Comparison of ENCODE assay signal across 8 mouse cellular contexts in the genomic region with DNA sequence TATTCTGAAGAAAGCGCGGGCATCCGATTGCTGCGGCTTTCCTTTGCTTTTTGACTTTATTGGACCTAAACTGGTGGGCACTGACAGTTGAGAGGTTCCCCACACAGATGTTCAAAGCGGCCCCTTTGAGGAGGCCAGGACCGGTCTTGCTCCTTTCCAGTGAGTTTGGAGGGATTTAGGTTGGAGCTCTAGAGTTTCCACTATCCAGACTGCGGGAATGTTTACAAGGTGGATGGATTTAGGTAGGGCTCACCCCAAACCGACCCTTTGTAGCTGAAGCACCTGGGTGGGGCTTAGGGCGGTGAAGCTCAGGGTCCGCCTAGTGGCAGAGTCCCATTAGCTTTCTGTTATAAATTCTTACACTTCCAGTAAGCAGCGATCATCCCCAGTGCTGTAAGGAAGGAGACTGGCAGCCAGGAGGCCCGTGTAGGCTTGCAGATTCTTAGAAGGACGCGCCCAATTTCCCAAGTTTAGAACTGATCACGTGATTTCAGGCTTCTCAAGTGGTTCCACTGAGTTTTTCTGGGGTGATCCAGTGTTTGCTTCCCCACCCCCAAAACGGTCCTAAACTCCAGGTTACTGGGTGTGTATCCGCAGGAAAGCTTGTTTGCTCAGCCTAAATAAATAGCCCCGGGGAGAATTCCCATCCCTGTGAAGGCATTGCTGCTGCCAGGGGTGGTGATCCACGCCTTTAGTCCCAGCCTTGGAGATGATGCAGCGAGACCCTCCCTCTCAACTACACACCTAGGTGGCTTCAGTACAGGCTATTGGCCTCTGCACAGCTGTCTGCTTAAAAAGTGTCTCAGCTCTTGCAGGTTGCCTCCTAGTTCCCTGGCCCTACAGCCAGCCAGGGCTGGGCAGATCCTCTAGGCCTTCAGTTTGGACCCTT. TPM values are rescaled to one million over a fixed set of nuclear protein-coding genes. Genes with fewer than 3 reads are reported as not detected.
DNase-seq lines count a peak whose midpoint lies in the region; ATAC-seq and TF ChIP-seq lines count a peak whose summit lies in the region.

No protein-coding gene starts in this region.

- no peak overlapping the region; the same call in 1 of the 2 replicates for H3K27ac ChIP-seq in ES-E14 (ENCODE audit: insufficient read depth, low read depth, low read length, poor library complexity, severe bottlenecking)
- peak overlapping the region; percentile 75; the same call in 1 of the 2 replicates for H3K27ac ChIP-seq in kidney, adult 2 months (ENCODE audit: insufficient read depth, low read depth, low read length)
- peak overlapping the region; percentile 38 for H3K27ac ChIP-seq in lung, embryonic 16.5 days (ENCODE audit: low read length)
- no peak overlapping the region for H3K27ac ChIP-seq in olfactory bulb, adult 2 months (ENCODE audit: insufficient read depth, low read depth, low read length)

- peaks cover 0 to 20% of the 10 kb centered on the region in 2 experiments; a peak in 1 of 4 replicates for H3K4me1 ChIP-seq in ES-E14 (ENCODE audit: control insufficient read depth in 2 of 2, insufficient read depth in 2 of 2, low read length in 2 of 2, poor library complexity in 1 of 2)
- H3K4me1 ChIP-seq in kidney, adult 2 months (ENCODE audit: control insufficient read depth, insufficient read depth, low read length): peaks cover 16% of the 10 kb centered on the region
- H3K4me1 ChIP-seq in lung, embryonic 16.5 days (replicated peaks; ENCODE audit: control insufficient read depth, insufficient read depth, low read length): peaks cover 18% of the 10 kb centered on the region
- peaks cover 41% of the 10 kb centered on the region for H3K4me1 ChIP-seq in olfactory bulb, adult 2 months (ENCODE audit: control insufficient read depth, insufficient read depth, low read length)

- TF ChIP-seq CTCF in brain, embryonic 14.5 days (IDR thresholded peaks at IDR 0.05; ENCODE audit: borderline replicate concordance, extremely low read depth, insufficient read depth, insufficient read length): peak; percentile 54; the same call in 1 of the 2 replicates
- peak; percentile 46 for TF ChIP-seq CTCF in kidney, adult 2 months (conservative IDR thresholded peaks at IDR 0.05; ENCODE audit: insufficient read depth, insufficient read length, low read depth, low read length)
- TF ChIP-seq CTCF in olfactory bulb, adult 2 months (IDR thresholded peaks at IDR 0.05; ENCODE audit: insufficient read depth, low read depth, low read length): no peak

- DNase-seq in ES-E14 (ENCODE audit: low read depth, low spot score): peak; percentile 66
- peak; percentile 63 for DNase-seq in brain, embryonic 14.5 days (ENCODE audit: low read depth)
- DNase-seq in heart, adult 18-20 months: peak; percentile 57 to 67
- DNase-seq in kidney, adult 2 months: peak; percentile 66
- DNase-seq in frontal cortex, postnatal 14 days (ENCODE audit: low spot score in 2 of 2): no peak

- in situ Hi-C loops in ES-E14 (cut with MboI; ENCODE audit: low sequenced_read_pairs in 2 of 2, unreplicated experiment in 2 of 2): no loop called here

- WGBS in kidney, adult 2 months: 10% methylated on average over 20 of the region's 20 CpGs
- WGBS in lung, embryonic 16.5 days: 11% methylated on average over 20 of the region's 20 CpGs
- 11% methylated on average over 20 of the region's 20 CpGs for WGBS in olfactory bulb, adult 2 months

- peak overlapping the region; percentile 87 to 90 for H3K4me3 ChIP-seq in ES-E14 (ENCODE audit: insufficient read depth in 1 of 2, low read depth in 1 of 2, low read length in 2 of 2, poor library complexity in 1 of 2, severe bottlenecking in 1 of 2)
- peak overlapping the region; percentile 88 for H3K4me3 ChIP-seq in kidney, adult 2 months (ENCODE audit: insufficient read depth, low read depth, low read length)
- H3K4me3 ChIP-seq in lung, embryonic 16.5 days (ENCODE audit: low read length): peak overlapping the region; percentile 88
- peak overlapping the region; percentile 98 for H3K4me3 ChIP-seq in olfactory bulb, adult 2 months (ENCODE audit: insufficient read depth, low read depth, low read length)

- H3K4me2 ChIP-seq in lung, embryonic 16.5 days (ENCODE audit: low read depth, low read length): peak overlapping the region; percentile 94

- ATAC-seq in lung, embryonic 16.5 days (ENCODE audit: low read depth): peak; percentile 32
- ATAC-seq in cerebellum, adult (ENCODE audit: insufficient number of reproducible peaks, low FRiP score, low TSS enrichment): no peak

- no peaks in the 10 kb centered on the region for H3K9me3 ChIP-seq in ES-E14 (ENCODE audit: control insufficient read depth, insufficient read depth, low read depth, low read length)
- no peaks in the 10 kb centered on the region for H3K9me3 ChIP-seq in lung, embryonic 16.5 days (ENCODE audit: control insufficient read depth, low read length)

- H3K36me3 ChIP-seq in ES-E14 (ENCODE audit: control insufficient read depth, insufficient read depth, low read length, poor library complexity, severe bottlenecking): peaks cover 28% of the 10 kb centered on the region; the same call in 1 of the 2 replicates
- H3K36me3 ChIP-seq in kidney, adult 2 months (ENCODE audit: control insufficient read depth, insufficient read depth, low read length): no peaks in the 10 kb centered on the region
- peaks cover 22% of the 10 kb centered on the region for H3K36me3 ChIP-seq in lung, embryonic 16.5 days (ENCODE audit: control insufficient read depth, insufficient read depth, low read length)

- H3K27me3 ChIP-seq in kidney, adult 2 months (replicated peaks; ENCODE audit: control insufficient read depth, insufficient read depth, low read length): no peaks in the 10 kb centered on the region
- H3K27me3 ChIP-seq in lung, embryonic 16.5 days (ENCODE audit: control insufficient read depth, insufficient read depth, low read depth, low read length): no peaks in the 10 kb centered on the region

- no peak for TF ChIP-seq POLR2A in brain, embryonic 14.5 days (IDR thresholded peaks at IDR 0.05; ENCODE audit: borderline replicate concordance, extremely low read depth, insufficient read depth, insufficient read length, poor library complexity, severe bottlenecking)
- no peak for TF ChIP-seq POLR2A in kidney, adult 2 months (IDR thresholded peaks at IDR 0.05; ENCODE audit: low read depth, low read length)
- TF ChIP-seq POLR2A in olfactory bulb, adult 2 months (IDR thresholded peaks at IDR 0.05; ENCODE audit: insufficient read depth, low read depth, low read length): no peak

- peak overlapping the region; percentile 89 for H3K9ac ChIP-seq in ES-E14 (ENCODE audit: insufficient read depth, low read depth, low read length, poor library complexity, severe bottlenecking)
- H3K9ac ChIP-seq in lung, embryonic 16.5 days (ENCODE audit: low read length): peak overlapping the region; percentile 90

TF ChIP-seq in ES-E14, 5 proteins besides CTCF, POLR2A, EP300 and RAD21:
- TF ChIP-seq CHD2 (IDR thresholded peaks at IDR 0.05; ENCODE audit: low read depth, low read length): no peak
- no peak for TF ChIP-seq HCFC1 (IDR thresholded peaks at IDR 0.05; ENCODE audit: borderline replicate concordance, insufficient read depth, low read length)
- TF ChIP-seq MAFK (IDR thresholded peaks at IDR 0.05; ENCODE audit: insufficient read depth, low read depth, low read length): no peak
- TF ChIP-seq ZNF384 (IDR thresholded peaks at IDR 0.05; ENCODE audit: low read depth, low read length): no peak
- TF ChIP-seq ZC3H11A (IDR thresholded peaks at IDR 0.05; ENCODE audit: borderline replicate concordance, low read depth, low read length): no peak

RNA-seq across cellular contexts. Expression of gene Map1lc3b, which starts 1.3 kb away (rescaled TPM):
- 83.2 and 92.4 TPM in 2 replicates for total RNA-seq in ES-E14 (2012; rRNA removed)
- polyA plus RNA-seq in brain, embryonic 14.5 days (2012; rRNA removed): 72.7 and 121 TPM in 2 replicates
- 100 to 1,000 TPM; 238 to 264 TPM for total RNA-seq in heart, adult 18-20 months (2021)
- 130 and 155 TPM in 2 replicates for polyA plus RNA-seq in kidney, adult 2 months (2012; rRNA removed)
- 211 and 234 TPM in 2 replicates for polyA plus RNA-seq in lung, embryonic 16.5 days (2015; fragmentation: Nextera tagmentation; extraction: Ambion mirVana)
- polyA plus RNA-seq in olfactory bulb, adult 2 months (2012; ENCODE audit: insufficient read depth, insufficient read length, low replicate concordance, missing spikeins): not detected in 2 replicates

RNA-seq across cellular contexts. Expression of gene Fbxo31, which starts 12.8 kb away (rescaled TPM):
- total RNA-seq in ES-E14 (2012; rRNA removed): 15.5 and 16.9 TPM in 2 replicates
- 37.2 and 38.8 TPM in 2 replicates for polyA plus RNA-seq in brain, embryonic 14.5 days (2012; rRNA removed)
- total RNA-seq in heart, adult 18-20 months (2021): 100 to 1,000 TPM in 1 of 2 experiments, 10 to 100 TPM in 1; 91.3 to 110 TPM
- polyA plus RNA-seq in kidney, adult 2 months (2012; rRNA removed): 16.2 and 16.4 TPM in 2 replicates
- 12.0 and 12.9 TPM in 2 replicates for polyA plus RNA-seq in lung, embryonic 16.5 days (2015; fragmentation: Nextera tagmentation; extraction: Ambion mirVana)
- polyA plus RNA-seq in olfactory bulb, adult 2 months (2012; ENCODE audit: insufficient read depth, insufficient read length, low replicate concordance, missing spikeins): not detected in 2 replicates

RNA-seq across cellular contexts. Expression of gene 1700018B08Rik, which starts 47.3 kb away (rescaled TPM):
- 0.58 and 2.6 TPM in 2 replicates for total RNA-seq in ES-E14 (2012; rRNA removed)
- not detected in 2 replicates for polyA plus RNA-seq in brain, embryonic 14.5 days (2012; rRNA removed)
- total RNA-seq in heart, adult 18-20 months (2021): not detected
- 0.22 TPM in 1 of 2 replicates, not detected in the other for polyA plus RNA-seq in kidney, adult 2 months (2012; rRNA removed)
- polyA plus RNA-seq in lung, embryonic 16.5 days (2015; fragmentation: Nextera tagmentation; extraction: Ambion mirVana): not detected in 2 replicates
- not detected in 2 replicates for polyA plus RNA-seq in olfactory bulb, adult 2 months (2012; ENCODE audit: insufficient read depth, insufficient read length, low replicate concordance, missing spikeins)

Comparison
In these comparisons a context has a peak if more than half of its experiments do, and no peak if none do; other contexts are left out.
1. DNase-seq: peak in ES-E14 (single experiment), brain, embryonic 14.5 days (single experiment), heart, adult 18-20 months (2 of 2) and kidney, adult 2 months (single experiment); none in frontal cortex, postnatal 14 days (0 of 2).
2. H3K27ac ChIP-seq: peak in kidney, adult 2 months (single experiment) and lung, embryonic 16.5 days (single experiment); none in ES-E14 (single experiment) and olfactory bulb, adult 2 months (single experiment).
3. RNA of gene Fbxo31, which starts 12.8 kb away (polyA plus RNA-seq): 37.2 to 38.8 TPM in brain, embryonic 14.5 days, 16.2 to 16.4 TPM in kidney, adult 2 months and 12.0 to 12.9 TPM in lung, embryonic 16.5 days; not detected in olfactory bulb, adult 2 months; every median in the first group is over 10 times any median in the second.
4. Peak in every context shown above with its lines, with median percentiles within 50 percentile points of each other: H3K4me3 ChIP-seq.